Mouse (Mus musculus) small intestine, adult 2 months (tissue): ENCODE measurements around the gene Hcar1. TPM values are rescaled to one million over a fixed set of nuclear protein-coding genes. Genes with fewer than 3 reads are reported as not detected.

Source experiments
- H3K27ac ChIP-seq: fragments of 200-500 bp; 2 replicates; pipeline ENCODE4 v1.5.1; 2012; ENCODE audit warnings: low read depth, low read length, control low read depth, inconsistent platforms; ENCODE audit not compliant: insufficient read depth
- H3K27me3 ChIP-seq: fragments of 200-500 bp; 2 replicates; pipeline ENCODE4 v1.6.1; 2012; ENCODE audit warnings: mild to moderate bottlenecking, moderate library complexity, low read length, inconsistent platforms; ENCODE audit not compliant: control insufficient read depth, insufficient read depth
- H3K36me3 ChIP-seq: fragments of 200-500 bp; 2 replicates; pipeline ENCODE4 v1.6.1; 2012; ENCODE audit warnings: mild to moderate bottlenecking, low read length, control low read depth, inconsistent platforms; ENCODE audit not compliant: control insufficient read depth, insufficient read depth
- H3K4me1 ChIP-seq: fragments of 200-500 bp; 2 replicates; pipeline ENCODE4 v1.6.1; 2012; ENCODE audit warnings: low read length, inconsistent platforms, mixed read lengths; ENCODE audit not compliant: control insufficient read depth, insufficient read depth, insufficient read length
- H3K4me3 ChIP-seq: fragments of 200-500 bp; 2 replicates; pipeline ENCODE4 v1.5.1; 2012; ENCODE audit warnings: low read depth, mild to moderate bottlenecking, control low read depth, inconsistent platforms, low read length, moderate library complexity
- CTCF ChIP-seq: fragments of 200-500 bp; IDR thresholded peaks from 2 replicates; pipeline ENCODE4 v1.5.1; 2012; ENCODE audit warnings: low read depth, mild to moderate bottlenecking, control low read depth, inconsistent platforms, low read length, moderate library complexity, mixed read lengths; ENCODE audit not compliant: insufficient replicate concordance, insufficient read length; ENCODE audit errors: extremely low read depth
- POLR2A ChIP-seq: fragments of 200-500 bp; IDR thresholded peaks from 2 replicates; pipeline ENCODE4 v1.6.1; 2012; ENCODE audit warnings: low read depth, mild to moderate bottlenecking, control low read depth, inconsistent platforms, low read length, moderate library complexity
- WGBS: fragments of 180-500 bp; shearing (Covaris S2); methylation state at CpG from one replicate; pipeline ENCODE4 v1.1.7; 2018; 5-methylcytosine and 5-hydroxymethylcytosine counted together
- polyA plus RNA-seq: library from polyadenylated mRNA; depleted of rRNA; stranded (reverse); fragments of >200 nt; gene quantifications from 2 replicates; pipeline ENCODE4 v1.2.3, GENCODE M21; 2012

Hcar1 gene
- polyA plus RNA-seq, 1 experiment: 3.9 TPM

DNA sequence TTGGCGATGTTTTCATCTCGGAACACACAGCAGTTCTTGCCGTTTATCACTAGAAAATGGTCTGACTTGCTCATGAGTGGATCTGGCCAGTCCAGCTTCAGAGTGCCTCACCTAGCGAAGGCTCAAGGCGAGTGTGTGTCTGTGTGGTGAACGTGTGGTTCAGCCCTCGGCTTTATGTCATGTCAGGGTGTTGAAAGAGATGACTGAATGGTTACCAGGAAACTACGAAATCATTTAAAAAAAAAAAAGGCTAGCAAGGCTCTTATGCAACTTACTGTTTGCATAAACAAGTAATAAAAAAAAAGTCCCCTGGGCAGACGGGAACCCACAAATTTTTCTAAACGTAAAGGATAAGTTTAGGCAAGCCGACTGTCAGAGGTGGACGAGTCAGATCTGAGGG is 14.5 kb downstream of the Hcar1 start, which contains the start of gene Hcar2:
Gene Hcar2 (minus strand): TSS at position 135 of the 400 bp plus-strand sequence.
- TF ChIP-seq POLR2A: no peak
- TF ChIP-seq CTCF: no peak
- Histone ChIP-seq H3K27me3 (no peaks in the 10 kb centered on the region), H3K36me3 (no peaks in the 10 kb centered on the region), H3K4me1 (peaks cover 3% of the 10 kb centered on the region; the same call in 1 of the 2 replicates), H3K4me3 (no peak within 1 kb of the TSS), H3K27ac (no peak within 1 kb of the TSS)
- 62% methylated on average over 12 of the region's 12 CpGs for WGBS

- H3K36me3 ChIP-seq: no peaks in the 10 kb centered on the region
- H3K27ac ChIP-seq: no peak overlapping the region
- no peak overlapping the region for H3K4me3 ChIP-seq
- peaks cover 3% of the 10 kb centered on the region; the same call in 1 of the 2 replicates for H3K4me1 ChIP-seq
- no peak for TF ChIP-seq CTCF
- TF ChIP-seq POLR2A: no peak
- 92% methylated on average over 14 of the region's 14 CpGs for WGBS
- H3K27me3 ChIP-seq: no peaks in the 10 kb centered on the region
Observed at GRCm38 (mm10) chr5:123863934-123864333, 15.9 kb downstream of the Hcar1 start.

- Histone ChIP-seq H3K27ac (peak overlapping the region; percentile 82), H3K27me3 (no peaks in the 10 kb centered on the region), H3K36me3 (no peaks in the 10 kb centered on the region), H3K4me1 (peaks cover 3% of the 10 kb centered on the region; the same call in 1 of the 2 replicates), H3K4me3 (peak overlapping the region; percentile 35)
- WGBS: 17% methylated on average over 15 of the region's 15 CpGs
- no peak for TF ChIP-seq CTCF
- TF ChIP-seq POLR2A: no peak
Observed at GRCm38 (mm10) chr5:123862374-123863350, 17.2 kb downstream of the Hcar1 start.

- Histone ChIP-seq H3K4me1 (peaks cover 3% of the 10 kb centered on the region; the same call in 1 of the 2 replicates), H3K4me3 (no peak overlapping the region), H3K36me3 (no peaks in the 10 kb centered on the region), H3K27ac (no peak overlapping the region), H3K27me3 (no peaks in the 10 kb centered on the region)
- no peak for TF ChIP-seq POLR2A
- no peak for TF ChIP-seq CTCF
- 61% methylated on average over 11 of the region's 11 CpGs for WGBS
Observed at GRCm38 (mm10) chr5:123858798-123859197, 21.0 kb downstream of the Hcar1 start.

DNA sequence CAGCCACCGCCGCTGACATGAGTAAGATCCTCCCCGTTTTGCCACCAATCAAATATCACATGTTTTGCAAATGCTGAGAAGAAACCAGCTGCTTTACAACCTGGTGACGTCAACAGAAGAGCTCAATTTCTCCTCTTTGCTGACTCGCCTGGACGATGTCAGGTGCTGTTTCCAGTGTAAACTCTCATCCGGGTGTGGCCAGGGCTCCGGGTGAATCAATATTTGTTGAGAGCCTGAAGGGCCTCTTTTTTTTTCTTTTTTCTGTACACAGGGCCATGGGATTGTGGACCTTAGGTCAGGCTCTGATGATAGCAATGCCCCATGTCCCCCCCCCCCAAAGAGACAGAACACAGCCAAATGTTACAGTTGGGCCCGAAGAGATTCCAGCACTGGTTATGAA is 25.3 kb downstream of the Hcar1 start:
- Histone ChIP-seq H3K4me3 (no peak overlapping the region), H3K36me3 (no peaks in the 10 kb centered on the region), H3K27ac (no peak overlapping the region), H3K4me1 (no peaks in the 10 kb centered on the region; the same call in 1 of the 2 replicates), H3K27me3 (no peaks in the 10 kb centered on the region)
- 22% methylated on average over 9 of the region's 9 CpGs for WGBS
- TF ChIP-seq POLR2A (no peak), CTCF (no peak)

DNA sequence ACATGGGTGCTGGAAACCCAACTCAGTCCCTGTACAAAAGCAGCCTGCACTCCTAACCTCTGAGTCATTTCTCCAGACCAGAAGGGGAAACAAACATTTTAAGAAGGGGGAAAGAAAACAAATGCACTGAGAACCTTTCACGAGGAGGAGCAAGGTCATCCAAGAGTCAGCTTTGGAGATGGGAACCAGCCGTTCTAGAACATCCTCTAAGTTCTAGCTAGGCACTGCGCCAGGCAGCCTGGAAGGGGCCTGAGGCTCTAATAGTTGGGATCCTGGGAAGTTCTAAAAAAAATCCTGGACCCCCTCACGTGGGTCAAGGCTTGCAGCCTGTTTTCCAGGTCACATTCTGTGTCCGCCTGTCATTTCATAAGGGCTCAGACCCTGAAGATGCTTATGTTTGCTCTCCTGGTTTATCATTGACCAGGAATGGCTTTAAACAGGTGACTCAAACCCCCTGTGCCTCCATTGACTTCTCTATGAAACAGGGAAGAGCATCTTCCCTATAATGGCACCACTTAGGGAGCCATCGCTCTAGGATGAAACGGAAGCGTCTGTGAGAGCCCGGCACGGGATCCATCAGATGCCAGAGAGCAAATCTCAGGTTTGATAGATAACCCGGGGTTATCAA is 25.8 kb downstream of the Hcar1 start:
- no peak overlapping the region for H3K27ac ChIP-seq
- no peaks in the 10 kb centered on the region; the same call in 1 of the 2 replicates for H3K4me1 ChIP-seq
- WGBS: 36% methylated on average over 11 of the region's 11 CpGs
- H3K27me3 ChIP-seq: no peaks in the 10 kb centered on the region
- no peak overlapping the region for H3K4me3 ChIP-seq
- no peak for TF ChIP-seq POLR2A
- TF ChIP-seq CTCF: no peak
- H3K36me3 ChIP-seq: no peaks in the 10 kb centered on the region

GRCm38 (mm10) chr5:123851398-123851797 is 28.4 kb downstream of the Hcar1 start:
- no peaks in the 10 kb centered on the region for H3K27me3 ChIP-seq

More at GRCm38 (mm10) chr5:123851398-123851797, 28.4 kb downstream of the Hcar1 start:
- H3K27ac ChIP-seq: no peak overlapping the region
- TF ChIP-seq POLR2A: no peak
- no peak for TF ChIP-seq CTCF
- 61% methylated on average over 2 of the region's 2 CpGs for WGBS
- H3K4me1 ChIP-seq: no peaks in the 10 kb centered on the region; the same call in 1 of the 2 replicates
- no peak overlapping the region for H3K4me3 ChIP-seq
- no peaks in the 10 kb centered on the region for H3K36me3 ChIP-seq
